8 mouse cellular contexts compared by ENCODE assay signal in the genomic region with DNA sequence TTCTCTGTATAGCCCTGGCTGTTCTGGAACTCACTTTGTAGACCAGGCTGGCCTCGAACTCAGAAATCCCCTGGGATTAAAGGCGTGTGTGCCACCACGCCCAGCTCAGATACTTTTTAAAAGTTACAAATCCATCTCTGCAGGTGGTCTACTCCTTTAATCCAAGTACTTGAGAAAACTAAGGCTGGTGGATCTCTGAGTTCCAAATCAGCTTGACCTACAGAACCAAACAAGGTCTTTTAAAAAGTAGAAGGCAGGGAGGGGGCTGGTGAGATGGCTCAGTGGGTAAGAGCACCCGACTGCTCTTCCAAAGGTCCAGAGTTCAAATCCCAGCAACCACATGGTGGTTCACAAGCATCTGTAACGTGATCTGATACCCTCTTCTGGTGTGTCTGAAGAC. TPM values are rescaled to one million over a fixed set of nuclear protein-coding genes. Genes with fewer than 3 reads are reported as not detected.
DNase-seq lines count a peak whose midpoint lies in the region; ATAC-seq and TF ChIP-seq lines count a peak whose summit lies in the region.
"Not testable (repeated sequence)": the region's sequence is repeated elsewhere in the genome, so short reads cannot be mapped to it uniquely, and the experiment has no call there.

No protein-coding gene starts in this region.

- TF ChIP-seq RAD21 in CH12.LX (IDR thresholded peaks at IDR 0.05; ENCODE audit: low read depth, low read length): not testable (repeated sequence)

- intact Hi-C loops in gastrocnemius, adult 2 months (cut with DNase I): loop anchor here (5.0 kb wide), 1 partner anchor 38 kb away; no protein-coding TSS in a partner anchor

- not testable (repeated sequence) for H3K27ac ChIP-seq in CH12.LX (ENCODE audit: insufficient read depth, low read depth); embryonic facial prominence, embryonic 13.5 days; gastrocnemius, adult 2 months; hindbrain, embryonic 14.5 days; kidney, embryonic 15.5 days; liver, embryonic 13.5 days; midbrain, embryonic 12.5 days (replicated peaks); neural tube, embryonic 13.5 days (replicated peaks)

- H3K4me1 ChIP-seq in CH12.LX (ENCODE audit: control insufficient read depth in 1 of 2, insufficient read depth in 2 of 2): peaks cover 0 to 18% of the 10 kb centered on the region in 2 experiments; a peak in 1 of 4 replicates
- not testable (repeated sequence) for H3K4me1 ChIP-seq in embryonic facial prominence, embryonic 13.5 days
- peaks cover 17% of the 10 kb centered on the region for H3K4me1 ChIP-seq in hindbrain, embryonic 14.5 days (replicated peaks; ENCODE audit: control insufficient read depth, insufficient read depth, low read length)
- peaks cover 15% of the 10 kb centered on the region for H3K4me1 ChIP-seq in kidney, embryonic 15.5 days
- H3K4me1 ChIP-seq in liver, embryonic 13.5 days (replicated peaks): peaks cover 28% of the 10 kb centered on the region
- H3K4me1 ChIP-seq in midbrain, embryonic 12.5 days: peaks cover 19% of the 10 kb centered on the region
- H3K4me1 ChIP-seq in neural tube, embryonic 13.5 days (replicated peaks): peaks cover 15% of the 10 kb centered on the region

- dilution Hi-C loops in CH12.LX (cut with MboI; ENCODE audit: extremely low pct_ligation_motif_present, extremely low pct_unique_long_range_greater_than_20kb, low sequenced_read_pairs): not testable (repeated sequence)

- peaks cover 12% of the 10 kb centered on the region for H3K79me2 ChIP-seq in CH12.LX (replicated peaks; ENCODE audit: control insufficient read depth, extremely low read depth, insufficient read depth, poor library complexity, severe bottlenecking)

- 0 out of 2 replicates have a peak overlapping the region, but pooled peaks have one; percentile 81 for H3K9ac ChIP-seq in CH12.LX (ENCODE audit: insufficient read depth, low read depth)
- H3K9ac ChIP-seq in embryonic facial prominence, embryonic 13.5 days: 0 out of 2 replicates have a peak overlapping the region, but pooled peaks have one; percentile 36
- not testable (repeated sequence) for H3K9ac ChIP-seq in hindbrain, embryonic 14.5 days; kidney, embryonic 15.5 days; midbrain, embryonic 12.5 days (replicated peaks)
- peak overlapping the region; percentile 85; the same call in 1 of the 2 replicates for H3K9ac ChIP-seq in liver, embryonic 13.5 days
- 0 out of 2 replicates have a peak overlapping the region, but pooled peaks have one; percentile 84 for H3K9ac ChIP-seq in neural tube, embryonic 13.5 days

- TF ChIP-seq CTCF in CH12.LX (conservative IDR thresholded peaks at IDR 0.05 in 1 of 2, IDR thresholded peaks at IDR 0.05 in 1 of 2; ENCODE audit: low read depth in 2 of 2, low read length in 2 of 2); gastrocnemius, adult 2 months (IDR thresholded peaks at IDR 0.05): not testable (repeated sequence)

- DNase-seq in CH12.LX (ENCODE audit: extremely low read depth); gastrocnemius, adult 2 months; hindbrain, embryonic 14.5 days (ENCODE audit: low spot score); liver, embryonic 13.5 days: not testable (repeated sequence)

- not testable (repeated sequence) for TF ChIP-seq POLR2A in CH12.LX (IDR thresholded peaks at IDR 0.05; ENCODE audit: low read depth, low read length)

- H3K27me3 ChIP-seq in CH12.LX (replicated peaks); embryonic facial prominence, embryonic 13.5 days; hindbrain, embryonic 14.5 days (ENCODE audit: control insufficient read depth, insufficient read depth, low read length); kidney, embryonic 15.5 days; liver, embryonic 13.5 days; midbrain, embryonic 12.5 days; neural tube, embryonic 13.5 days: not testable (repeated sequence)

- in situ Hi-C loops in CH12.LX (cut with MboI; ENCODE audit: low pct_ligation_motif_present, low pct_unique_long_range_greater_than_20kb, low sequenced_read_pairs): not testable (repeated sequence)

- peak overlapping the region; percentile 53 for H3K4me2 ChIP-seq in CH12.LX (ENCODE audit: insufficient read depth, low read depth, poor library complexity, severe bottlenecking)
- peak overlapping the region; percentile 79 for H3K4me2 ChIP-seq in embryonic facial prominence, embryonic 13.5 days
- H3K4me2 ChIP-seq in hindbrain, embryonic 14.5 days (replicated peaks): peak overlapping the region; percentile 84
- peak overlapping the region; percentile 66 for H3K4me2 ChIP-seq in kidney, embryonic 15.5 days
- H3K4me2 ChIP-seq in liver, embryonic 13.5 days: peak overlapping the region; percentile 90
- peak overlapping the region; percentile 87 for H3K4me2 ChIP-seq in midbrain, embryonic 12.5 days (replicated peaks)
- H3K4me2 ChIP-seq in neural tube, embryonic 13.5 days: peak overlapping the region; percentile 81

- peaks cover 13 to 33% of the 10 kb centered on the region in 2 experiments for H3K36me3 ChIP-seq in CH12.LX (replicated peaks in 1 of 2; ENCODE audit: control insufficient read depth in 1 of 2, insufficient read depth in 1 of 2, low read length in 1 of 2)
- peaks cover 22% of the 10 kb centered on the region for H3K36me3 ChIP-seq in embryonic facial prominence, embryonic 13.5 days
- H3K36me3 ChIP-seq in hindbrain, embryonic 14.5 days (replicated peaks; ENCODE audit: control insufficient read depth, insufficient read depth): peaks cover 37% of the 10 kb centered on the region
- H3K36me3 ChIP-seq in kidney, embryonic 15.5 days: peaks cover 28% of the 10 kb centered on the region
- H3K36me3 ChIP-seq in liver, embryonic 13.5 days: peaks cover 22% of the 10 kb centered on the region
- peaks cover 26% of the 10 kb centered on the region for H3K36me3 ChIP-seq in midbrain, embryonic 12.5 days
- peaks cover 23% of the 10 kb centered on the region for H3K36me3 ChIP-seq in neural tube, embryonic 13.5 days

- not testable (repeated sequence) for H3K9me3 ChIP-seq in CH12.LX (replicated peaks; ENCODE audit: low read length); embryonic facial prominence, embryonic 13.5 days; hindbrain, embryonic 14.5 days (ENCODE audit: control insufficient read depth, low read length); kidney, embryonic 15.5 days (replicated peaks); liver, embryonic 13.5 days (replicated peaks); midbrain, embryonic 12.5 days; neural tube, embryonic 13.5 days

- not testable (repeated sequence) for H3K4me3 ChIP-seq in CH12.LX (replicated peaks in 1 of 3; ENCODE audit: low read depth in 2 of 3, low read length in 2 of 3, poor library complexity in 1 of 3); midbrain, embryonic 12.5 days
- H3K4me3 ChIP-seq in embryonic facial prominence, embryonic 13.5 days: peak overlapping the region; percentile 56; the same call in 1 of the 2 replicates
- peak overlapping the region; percentile 81; the same call in 1 of the 2 replicates for H3K4me3 ChIP-seq in gastrocnemius, adult 2 months
- H3K4me3 ChIP-seq in hindbrain, embryonic 14.5 days (replicated peaks; ENCODE audit: low read length): peak overlapping the region; percentile 60; the same call in 1 of the 2 replicates
- peak overlapping the region; percentile 56 for H3K4me3 ChIP-seq in kidney, embryonic 15.5 days (replicated peaks)
- H3K4me3 ChIP-seq in liver, embryonic 13.5 days (replicated peaks): peak overlapping the region; percentile 76
- peak overlapping the region; percentile 60; the same call in 1 of the 2 replicates for H3K4me3 ChIP-seq in neural tube, embryonic 13.5 days

- ATAC-seq in embryonic facial prominence, embryonic 13.5 days (ENCODE audit: insufficient number of reproducible peaks, insufficient read depth, low FRiP score, low TSS enrichment, low read depth); hindbrain, embryonic 14.5 days (ENCODE audit: low FRiP score); kidney, embryonic 15.5 days (replicated peaks; ENCODE audit: low FRiP score); liver, embryonic 13.5 days (ENCODE audit: low read depth); midbrain, embryonic 12.5 days (ENCODE audit: low FRiP score, low read depth); neural tube, embryonic 13.5 days (ENCODE audit: low read depth): not testable (repeated sequence)

- 76% methylated on average over 5 of the region's 5 CpGs for WGBS in embryonic facial prominence, embryonic 13.5 days
- WGBS in hindbrain, embryonic 14.5 days: 82% methylated on average over 5 of the region's 5 CpGs
- 77% methylated on average over 5 of the region's 5 CpGs for WGBS in kidney, embryonic 15.5 days
- WGBS in liver, embryonic 13.5 days (ENCODE audit: insufficient replicate concordance): 75% methylated on average over 5 of the region's 5 CpGs
- WGBS in midbrain, embryonic 12.5 days: 74% methylated on average over 5 of the region's 5 CpGs
- WGBS in neural tube, embryonic 13.5 days: 82% methylated on average over 5 of the region's 5 CpGs

- not testable (repeated sequence) for TF ChIP-seq EP300 in CH12.LX (IDR thresholded peaks at IDR 0.05; ENCODE audit: low read length)

RNA-seq across cellular contexts. Expression of a gene that starts 2.1 kb away (rescaled TPM):
- 51.1 and 67.6 TPM in 2 replicates for total RNA-seq in CH12.LX (2012; rRNA removed)
- 101 and 106 TPM in 2 replicates for total RNA-seq in CH12.LX (2014; rRNA removed)
- polyA plus RNA-seq in CH12.LX (2012; ENCODE audit: insufficient read length, low read depth): 56.3 and 59.1 TPM in 2 replicates
- polyA plus RNA-seq in embryonic facial prominence, embryonic 13.5 days (2015; fragmentation: Nextera tagmentation; extraction: Ambion mirVana): 73.4 and 74.6 TPM in 2 replicates
- 10 to 100 TPM; 25.4 to 27.0 TPM for total RNA-seq in gastrocnemius, adult 2 months (2021)
- 71.2 and 79.5 TPM in 2 replicates for polyA plus RNA-seq in hindbrain, embryonic 14.5 days (2014; fragmentation: Nextera tagmentation; extraction: Ambion mirVana)
- 59.5 and 69.1 TPM in 2 replicates for polyA plus RNA-seq in kidney, embryonic 15.5 days (2015; fragmentation: Nextera tagmentation; extraction: Ambion mirVana)
- polyA plus RNA-seq in liver, embryonic 13.5 days (2015; fragmentation: Nextera tagmentation; extraction: Ambion mirVana): 35.4 and 45.7 TPM in 2 replicates
- 74.6 and 77.5 TPM in 2 replicates for polyA plus RNA-seq in midbrain, embryonic 12.5 days (2016; fragmentation: Nextera tagmentation; extraction: Ambion mirVana)
- polyA plus RNA-seq in neural tube, embryonic 13.5 days (2015; fragmentation: Nextera tagmentation; extraction: Ambion mirVana): 63.7 and 73.2 TPM in 2 replicates

RNA-seq across cellular contexts. Expression of a gene that starts 24.3 kb away (rescaled TPM):
- total RNA-seq in CH12.LX (2012; rRNA removed) (14.8 and 20.7 TPM in 2 replicates), CH12.LX (2014; rRNA removed) (29.5 and 32.8 TPM in 2 replicates)
- polyA plus RNA-seq in CH12.LX (2012; ENCODE audit: insufficient read length, low read depth): 15.8 and 24.6 TPM in 2 replicates
- polyA plus RNA-seq in embryonic facial prominence, embryonic 13.5 days (2015; fragmentation: Nextera tagmentation; extraction: Ambion mirVana): 38.0 and 44.3 TPM in 2 replicates
- total RNA-seq in gastrocnemius, adult 2 months (2021): 10 to 100 TPM; 34.4 to 52.4 TPM
- 55.3 and 56.0 TPM in 2 replicates for polyA plus RNA-seq in hindbrain, embryonic 14.5 days (2014; fragmentation: Nextera tagmentation; extraction: Ambion mirVana)
- 31.4 and 31.6 TPM in 2 replicates for polyA plus RNA-seq in kidney, embryonic 15.5 days (2015; fragmentation: Nextera tagmentation; extraction: Ambion mirVana)
- 6.7 TPM in 2 replicates for polyA plus RNA-seq in liver, embryonic 13.5 days (2015; fragmentation: Nextera tagmentation; extraction: Ambion mirVana)
- polyA plus RNA-seq in midbrain, embryonic 12.5 days (2016; fragmentation: Nextera tagmentation; extraction: Ambion mirVana): 51.8 and 53.1 TPM in 2 replicates
- polyA plus RNA-seq in neural tube, embryonic 13.5 days (2015; fragmentation: Nextera tagmentation; extraction: Ambion mirVana): 42.2 and 42.5 TPM in 2 replicates

RNA-seq across cellular contexts. Expression of a gene that starts 33.5 kb away (rescaled TPM):
- total RNA-seq in CH12.LX (2012; rRNA removed) (126 and 137 TPM in 2 replicates), CH12.LX (2014; rRNA removed) (181 and 198 TPM in 2 replicates)
- 183 and 189 TPM in 2 replicates for polyA plus RNA-seq in CH12.LX (2012; ENCODE audit: insufficient read length, low read depth)
- polyA plus RNA-seq in embryonic facial prominence, embryonic 13.5 days (2015; fragmentation: Nextera tagmentation; extraction: Ambion mirVana): 43.5 and 44.9 TPM in 2 replicates
- total RNA-seq in gastrocnemius, adult 2 months (2021): 100 to 1,000 TPM in 1 of 2 experiments, 10 to 100 TPM in 1; 96.4 to 101 TPM
- polyA plus RNA-seq in hindbrain, embryonic 14.5 days (2014; fragmentation: Nextera tagmentation; extraction: Ambion mirVana): 16.1 and 22.1 TPM in 2 replicates
- polyA plus RNA-seq in kidney, embryonic 15.5 days (2015; fragmentation: Nextera tagmentation; extraction: Ambion mirVana): 53.8 and 54.3 TPM in 2 replicates
- 25.0 and 33.9 TPM in 2 replicates for polyA plus RNA-seq in liver, embryonic 13.5 days (2015; fragmentation: Nextera tagmentation; extraction: Ambion mirVana)
- polyA plus RNA-seq in midbrain, embryonic 12.5 days (2016; fragmentation: Nextera tagmentation; extraction: Ambion mirVana): 49.7 and 51.8 TPM in 2 replicates
- polyA plus RNA-seq in neural tube, embryonic 13.5 days (2015; fragmentation: Nextera tagmentation; extraction: Ambion mirVana): 40.2 and 43.3 TPM in 2 replicates
